Mouse (Mus musculus): ENCODE data around the gene Gm37240.

Gene Gm37240

DNA sequence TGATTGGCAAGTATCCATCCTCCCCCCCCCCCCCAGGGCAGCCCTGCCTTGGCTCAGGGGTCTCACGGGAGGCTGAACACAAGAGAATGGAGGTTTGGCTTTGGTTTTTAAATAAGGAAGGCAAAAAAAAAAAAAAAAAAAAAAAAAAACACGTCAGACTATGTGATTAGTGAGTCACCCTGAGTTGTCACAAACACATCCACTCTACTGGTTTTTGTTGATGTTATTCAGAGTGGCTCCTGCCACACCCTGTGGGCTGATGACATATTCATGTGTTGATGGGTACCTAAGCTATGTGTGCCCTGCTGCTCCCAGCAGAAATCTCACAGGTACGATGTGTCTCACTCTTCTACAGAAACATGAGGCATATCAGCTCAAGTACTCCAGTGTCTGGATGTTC is 1436.7 kb downstream of the Gm37240 start:
- in situ Hi-C loops (cut with MboI, MseI): no loop called here

DNA sequence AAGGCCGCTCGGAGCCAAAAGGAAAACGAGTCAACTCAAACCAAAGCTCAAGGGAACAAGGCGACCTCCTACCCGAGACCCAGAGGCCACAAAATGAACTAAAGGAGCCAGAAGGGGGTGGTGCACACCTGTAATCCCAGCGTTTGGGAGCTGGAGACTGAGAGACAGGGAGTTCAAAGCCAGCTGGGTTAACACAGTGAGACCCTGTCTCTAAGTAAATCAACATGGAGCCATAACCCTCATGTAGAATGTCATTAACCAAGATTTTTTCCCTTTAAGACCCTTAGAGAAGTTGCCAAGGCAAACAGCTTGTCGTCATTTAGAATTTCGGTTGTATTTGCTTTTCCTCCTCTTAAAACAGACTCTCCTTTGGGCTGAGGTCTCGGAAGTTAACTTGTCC is 1438.3 kb downstream of the Gm37240 start:
- in situ Hi-C loops (cut with MboI, MseI): no loop called here

DNA sequence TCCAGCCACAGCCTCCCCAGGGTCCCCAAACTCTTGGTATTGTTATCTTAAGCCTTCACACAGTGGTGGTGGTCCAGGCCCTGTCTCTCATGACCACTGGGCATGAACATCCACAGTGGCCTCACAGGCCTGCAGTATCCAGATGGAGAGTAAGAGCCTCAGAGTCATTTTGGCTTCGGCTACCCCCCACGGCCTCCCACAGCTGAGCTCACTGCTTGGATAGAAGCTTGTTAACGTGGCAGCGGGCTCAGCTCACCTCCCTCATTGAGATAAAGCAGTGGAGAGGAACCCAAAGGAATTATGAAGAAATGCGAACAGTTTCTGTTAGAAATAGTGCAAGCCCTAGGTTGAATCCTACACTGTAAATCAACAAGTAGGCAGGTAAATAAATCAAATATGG is 1439.5 kb downstream of the Gm37240 start:
- in situ Hi-C loops (cut with MboI, MseI): no loop called here
